Mouse (Mus musculus) cerebellum, postnatal 14 days (tissue): ENCODE data around the gene Crcp.
A peak's percentile ranks its signal among the peaks of the same experiment; 100 is the strongest.

Experiments
- DNase-seq, 2 experiments: peaks; one replicate each; pipeline ENCODE4 v3.0.0; 2021; ENCODE audit warnings: mixed read lengths in 2 of 2

Gene Crcp

DNA sequence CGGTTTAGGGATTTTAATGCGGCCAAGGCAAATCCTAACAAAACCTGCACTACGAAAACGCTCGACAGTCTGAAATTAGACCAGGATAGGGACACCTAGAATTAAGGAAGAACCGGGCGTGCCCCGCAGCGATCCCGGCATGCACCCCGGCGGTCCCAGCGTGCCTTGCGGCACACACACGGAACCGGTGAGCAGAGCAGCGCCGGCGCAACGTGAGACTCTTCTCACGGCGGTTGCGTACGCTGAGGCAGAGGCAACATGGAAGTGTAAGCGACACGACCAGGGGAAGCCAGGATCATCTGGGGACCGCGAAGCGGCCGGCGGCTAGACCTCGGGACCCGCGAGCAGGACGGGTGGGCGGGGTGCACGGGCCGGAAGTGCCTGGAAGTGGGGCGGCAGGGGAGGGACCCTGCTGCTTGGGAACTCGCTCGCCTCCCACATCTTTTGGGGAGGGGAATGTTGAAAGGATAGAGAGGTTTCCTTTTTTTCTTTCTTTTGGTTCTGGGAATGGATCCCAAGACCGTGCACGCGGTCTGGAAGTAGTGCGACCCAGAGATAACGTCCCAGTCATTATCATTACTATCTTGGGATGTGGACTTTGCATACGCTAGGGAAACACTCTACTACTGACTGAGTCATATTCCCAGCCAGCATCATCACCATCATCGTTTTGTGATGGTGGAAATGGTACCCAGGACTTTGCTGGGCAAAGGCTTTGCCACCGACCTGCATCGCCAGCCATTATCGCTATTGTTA lies at the start of gene Crcp, which contains the start of gene Asl:
Crcp (plus strand) TSS at position 149 of the 756 bp plus-strand sequence.
Asl (minus strand) TSS at position 106 of the 756 bp plus-strand sequence.
- DNase-seq: peak; percentile 88 to 90

DNA sequence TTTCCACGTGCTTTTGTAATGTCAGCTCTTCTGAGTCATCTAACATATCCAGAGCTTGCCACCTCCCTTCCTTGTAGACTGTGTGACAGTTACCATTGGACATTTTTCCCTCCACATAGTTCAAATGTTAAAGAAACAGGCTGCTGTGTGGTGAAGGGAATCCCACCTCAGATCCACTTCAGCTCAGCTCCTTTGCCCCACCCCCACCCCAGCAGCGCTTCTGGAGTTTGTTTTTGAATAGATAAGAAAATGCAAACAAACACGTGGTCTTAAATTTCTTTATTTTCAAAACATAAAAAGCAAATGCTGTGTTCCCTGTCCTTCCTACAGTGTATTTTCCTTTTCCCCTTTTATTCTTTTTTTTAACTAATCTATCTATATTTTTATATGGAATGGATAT lies 48.9 kb upstream of the Crcp start:
- no peak for DNase-seq

DNA sequence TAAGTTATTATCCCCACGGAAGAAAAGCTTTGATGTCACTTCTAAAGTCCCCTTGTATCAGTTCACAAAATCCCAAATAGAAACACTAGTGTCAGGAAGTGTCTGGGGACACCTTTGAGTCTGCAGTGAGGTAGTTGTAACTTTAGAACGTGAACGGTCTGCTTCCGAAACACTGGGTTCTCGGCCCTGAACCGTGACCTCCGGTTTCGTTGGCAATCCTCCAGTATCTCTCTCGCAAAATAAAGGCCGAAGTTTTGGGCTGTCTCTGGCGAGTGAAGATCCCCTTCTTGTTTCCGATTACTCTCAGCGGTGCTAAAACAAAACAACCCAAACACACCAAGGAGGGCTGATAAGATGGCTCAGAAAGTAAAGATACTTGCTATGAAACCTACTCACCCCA lies 39.7 kb upstream of the Crcp start:
- DNase-seq: no peak

GRCm38 (mm10) chr5:129991898-129992297 lies 37.2 kb upstream of the Crcp start:
- DNase-seq: no peak

DNA sequence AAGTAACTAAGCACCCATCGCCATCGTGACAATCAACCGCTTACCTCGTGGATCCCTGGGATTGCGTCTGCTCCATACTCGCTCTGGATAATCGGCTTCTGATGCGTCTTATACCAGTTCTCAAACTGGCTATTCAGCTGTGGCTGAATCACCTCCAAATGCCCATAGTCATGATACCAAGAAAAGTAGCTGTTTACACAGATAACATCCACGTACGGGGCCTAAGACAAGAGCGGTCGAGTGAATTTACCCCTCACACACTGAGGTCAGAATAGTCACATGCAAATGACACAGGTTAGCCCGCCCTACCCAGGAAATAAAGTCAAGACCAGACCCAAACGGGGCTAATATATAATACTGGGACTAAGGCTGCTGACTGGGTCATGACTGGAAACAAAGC lies 35.7 kb upstream of the Crcp start:
- no peak for DNase-seq

GRCm38 (mm10) chr5:129994989-129995388 lies 34.1 kb upstream of the Crcp start:
- DNase-seq: no peak

DNA sequence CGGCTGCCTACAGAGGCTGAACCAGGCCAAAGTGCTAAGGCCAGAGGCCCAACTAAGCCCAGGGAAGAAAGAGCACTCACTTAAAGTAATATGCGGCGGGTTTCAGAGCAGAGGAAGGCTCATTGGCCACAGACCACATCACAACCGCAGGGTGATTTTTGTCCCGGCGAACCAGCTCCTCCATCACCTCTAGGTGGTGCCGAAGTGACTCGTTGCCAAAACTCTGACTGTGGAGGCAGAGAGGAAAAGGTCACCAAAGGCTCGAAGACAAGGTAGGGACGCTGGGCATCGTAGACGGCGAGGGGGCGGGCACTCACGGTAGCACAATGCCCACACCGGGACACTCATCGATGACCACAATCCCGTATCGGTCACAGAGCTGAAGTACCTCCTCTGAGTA lies 31.4 kb upstream of the Crcp start:
- no peak for DNase-seq

DNA sequence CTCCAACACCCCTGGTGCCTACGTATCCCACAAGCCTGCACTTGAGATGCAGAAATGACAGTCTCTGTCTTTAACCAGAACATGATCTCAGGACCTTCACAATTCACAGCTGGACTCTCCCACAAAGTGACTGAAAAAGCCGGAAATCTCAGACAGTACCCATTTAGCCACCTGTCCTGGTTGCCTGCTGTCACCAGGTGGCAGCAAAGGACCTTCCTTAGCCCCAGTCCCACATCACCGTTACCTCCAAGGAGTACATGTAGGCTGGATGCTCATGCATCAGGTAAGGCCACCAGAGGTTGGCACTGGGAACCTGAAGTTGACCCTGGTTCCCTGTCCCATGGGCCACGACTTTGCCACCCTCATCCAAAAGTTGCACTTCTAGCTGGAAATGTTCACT lies 30.0 kb upstream of the Crcp start:
- DNase-seq: peak; percentile 78 to 80

- DNase-seq: no peak
Observed at GRCm38 (mm10) chr5:130000735-130001134, 28.4 kb upstream of the Crcp start.

GRCm38 (mm10) chr5:130001356-130001987 lies 27.6 kb upstream of the Crcp start:
- DNase-seq: no peak

- DNase-seq: peak; percentile 70 to 78
Observed at GRCm38 (mm10) chr5:130002301-130003146, 26.6 kb upstream of the Crcp start, which contains the start of gene Gusb. Gene Gusb (minus strand): TSS chr5:130003049.

DNA sequence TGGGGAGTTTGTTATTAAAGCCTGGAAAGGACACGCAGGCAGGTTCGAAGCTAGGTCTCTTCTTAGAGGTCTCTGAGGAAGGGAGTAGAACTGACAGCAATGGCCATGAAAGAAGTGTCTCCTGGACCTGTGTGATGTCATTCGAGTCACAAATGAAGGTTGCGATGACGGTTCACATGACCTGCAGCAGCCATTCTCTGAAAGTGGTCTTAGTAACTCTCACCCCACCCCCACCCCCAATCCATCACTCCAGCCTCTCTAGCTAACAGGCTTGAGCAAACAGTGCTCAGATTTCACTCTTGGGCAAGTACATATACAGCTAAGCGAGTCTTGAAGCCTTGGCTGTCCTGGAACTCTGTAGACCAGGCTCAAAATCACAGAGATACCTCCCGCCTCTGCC lies 25.9 kb upstream of the Crcp start:
- no peak for DNase-seq

DNA sequence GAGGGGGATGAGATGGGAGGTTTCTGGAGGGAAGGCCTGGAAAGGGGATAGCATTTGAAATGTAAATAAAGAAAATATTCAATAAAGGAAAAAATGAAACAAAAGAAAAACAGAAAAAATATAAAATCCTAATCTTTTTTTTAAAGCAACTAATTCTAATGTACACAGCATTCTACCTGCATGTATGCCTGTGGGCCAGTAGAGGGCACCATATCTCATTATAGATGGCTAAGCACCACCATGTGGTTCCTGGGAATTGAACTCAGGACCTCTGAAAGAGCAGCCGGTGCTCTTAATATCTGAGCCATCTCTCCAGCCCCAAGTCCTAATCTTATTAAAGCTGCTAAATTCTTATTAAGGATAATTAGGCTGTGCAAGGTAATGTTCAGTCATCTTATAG lies 21.7 kb upstream of the Crcp start:
- DNase-seq: no peak

- no peak for DNase-seq
Observed at GRCm38 (mm10) chr5:130008034-130008590, 21.0 kb upstream of the Crcp start.

DNA sequence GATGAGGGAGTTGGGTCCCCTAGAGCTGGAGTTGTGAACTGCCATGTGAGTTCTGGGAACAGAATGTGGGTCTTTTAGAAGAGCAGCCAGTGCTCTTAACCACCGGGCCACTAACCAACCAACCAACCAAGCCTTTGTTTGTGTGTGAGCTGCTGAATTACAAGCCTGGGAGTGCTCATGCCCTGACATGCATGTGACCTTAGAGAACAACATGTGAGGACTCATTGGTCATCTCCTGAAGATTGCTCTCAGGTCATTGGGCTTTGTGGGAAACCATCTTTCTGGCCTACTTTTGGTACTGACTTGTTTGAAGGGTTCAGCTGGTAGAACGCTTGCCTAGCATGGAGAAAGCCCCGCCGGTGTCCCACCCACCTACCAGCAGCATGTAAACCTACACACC lies 19.3 kb upstream of the Crcp start:
- no peak for DNase-seq

DNA sequence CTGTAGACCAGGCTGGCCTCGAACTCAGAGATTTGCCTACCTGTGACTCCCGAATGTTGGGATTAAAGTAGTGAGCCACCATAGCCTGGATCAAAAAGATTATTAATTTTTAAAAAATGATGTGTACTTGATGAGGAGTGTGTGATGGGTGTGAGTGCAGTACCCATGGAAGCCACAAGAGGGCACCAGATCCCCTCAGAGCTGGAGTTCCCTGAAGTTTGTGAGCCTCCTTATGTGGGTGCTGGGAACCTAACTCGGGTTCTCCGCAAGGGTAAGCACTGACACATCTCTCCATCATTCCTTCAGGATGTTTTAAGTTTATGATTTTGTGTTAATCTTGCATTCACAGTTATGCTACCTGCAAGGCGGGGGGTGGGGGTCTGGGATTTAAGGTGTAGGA lies 18.1 kb upstream of the Crcp start:
- DNase-seq: no peak

DNA sequence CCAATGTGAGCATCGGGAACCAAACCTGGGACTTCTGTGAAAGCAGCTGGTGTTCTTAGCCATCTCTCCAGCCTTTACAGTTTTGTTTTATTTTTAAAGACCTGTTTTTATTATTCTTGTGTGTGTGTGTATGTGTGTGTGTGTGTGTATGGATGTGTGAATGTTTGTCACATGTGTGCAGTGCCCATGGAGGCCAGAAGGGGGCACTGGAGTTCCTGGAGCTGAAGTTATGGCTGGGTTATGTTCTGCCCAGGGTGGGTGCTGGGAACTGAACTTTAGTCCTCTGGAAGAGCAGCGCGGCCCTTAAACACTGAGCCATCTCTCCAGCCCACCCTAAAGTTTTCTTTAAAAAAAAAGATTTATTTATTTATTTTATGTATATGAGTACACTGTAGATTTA lies 14.0 kb upstream of the Crcp start:
- no peak for DNase-seq

DNA sequence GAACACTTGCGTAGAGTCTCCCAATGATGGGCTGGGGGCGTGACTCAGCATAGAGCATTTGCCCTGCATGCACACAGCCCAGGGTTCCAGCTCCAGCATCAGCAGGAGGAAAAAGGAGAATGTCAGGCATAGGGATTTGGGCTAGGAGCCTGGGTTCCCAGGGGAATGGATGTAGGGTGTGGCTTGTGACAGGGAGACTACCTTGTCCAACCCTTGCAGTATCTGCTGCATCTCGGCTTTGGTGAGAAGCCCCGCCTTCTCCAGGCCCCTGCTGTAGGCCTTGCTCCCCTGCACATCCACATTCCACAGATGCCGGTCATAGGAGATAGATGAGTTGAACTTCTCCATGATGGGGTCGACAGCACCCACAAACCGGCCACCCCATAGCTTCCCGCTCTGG lies 9.6 kb upstream of the Crcp start:
- DNase-seq: no peak

- DNase-seq: peak; percentile 38 to 42
Observed at GRCm38 (mm10) chr5:130021361-130021966, 7.6 kb upstream of the Crcp start.

- no peak for DNase-seq
Observed at GRCm38 (mm10) chr5:130022366-130022765, 6.7 kb upstream of the Crcp start.

- no peak for DNase-seq
Observed at GRCm38 (mm10) chr5:130023067-130023766, 5.9 kb upstream of the Crcp start.
